Mouse (Mus musculus): ENCODE data around the gene Sf3b2. TPM values are rescaled to one million over a fixed set of nuclear protein-coding genes. Genes with fewer than 3 reads are reported as not detected.
"Not testable (repeated sequence)": the region's sequence is repeated elsewhere in the genome, so short reads cannot be mapped to it uniquely, and the experiment has no call there.

The Sf3b2 gene
- polyA plus RNA-seq, 1 experiment, result 140 TPM

GRCm38 (mm10) chr19:5274641-5275040 is 20.6 kb downstream of the Sf3b2 start:
- TF ChIP-seq CTCF (IDR thresholded peaks at IDR 0.05; ENCODE audit: borderline replicate concordance, insufficient read depth, low read length) (no peak), POLR2A (IDR thresholded peaks at IDR 0.05; ENCODE audit: low read depth, low read length) (no peak)
- Histone ChIP-seq H3K27ac (ENCODE audit: insufficient read depth, low read length) (no peak overlapping the region), H3K4me3 (ENCODE audit: insufficient read depth, low read length) (no peak overlapping the region), H3K4me1 (ENCODE audit: control insufficient read depth, insufficient read depth, low read length) (peaks cover 3% of the 10 kb centered on the region; the same call in 1 of the 2 replicates)

GRCm38 (mm10) chr19:5273916-5274315 is 21.3 kb downstream of the Sf3b2 start:
- Histone ChIP-seq H3K27ac (ENCODE audit: insufficient read depth, low read length) (no peak overlapping the region; the same call in 1 of the 2 replicates), H3K4me3 (ENCODE audit: insufficient read depth, low read length) (no peak overlapping the region), H3K4me1 (ENCODE audit: control insufficient read depth, insufficient read depth, low read length) (peaks cover 3% of the 10 kb centered on the region; the same call in 1 of the 2 replicates)
- TF ChIP-seq CTCF (IDR thresholded peaks at IDR 0.05; ENCODE audit: borderline replicate concordance, insufficient read depth, low read length) (no peak), POLR2A (IDR thresholded peaks at IDR 0.05; ENCODE audit: low read depth, low read length) (no peak)

- Histone ChIP-seq H3K27ac (ENCODE audit: insufficient read depth, low read length) (peak within 1 kb of the TSS; percentile 84), H3K4me1 (ENCODE audit: control insufficient read depth, insufficient read depth, low read length) (peaks cover 3% of the 10 kb centered on the region; the same call in 1 of the 2 replicates), H3K4me3 (ENCODE audit: insufficient read depth, low read length) (peak within 1 kb of the TSS; percentile 56)
- TF ChIP-seq POLR2A (IDR thresholded peaks at IDR 0.05; ENCODE audit: low read depth, low read length) (peak; percentile 80), CTCF (IDR thresholded peaks at IDR 0.05; ENCODE audit: borderline replicate concordance, insufficient read depth, low read length) (no peak)
These were observed 22.2 kb downstream of the Sf3b2 start, which contains the start of gene Pacs1 for GRCm38 (mm10) chr19:5272801-5273733. Gene Pacs1, minus strand, starts transcription at chr19:5273119.

- Histone ChIP-seq H3K4me1 (ENCODE audit: control insufficient read depth, insufficient read depth, low read length) (peaks cover 3% of the 10 kb centered on the region; the same call in 1 of the 2 replicates), H3K4me3 (ENCODE audit: insufficient read depth, low read length) (peak overlapping the region; percentile 56), H3K27ac (ENCODE audit: insufficient read depth, low read length) (no peak overlapping the region)
- TF ChIP-seq CTCF (IDR thresholded peaks at IDR 0.05; ENCODE audit: borderline replicate concordance, insufficient read depth, low read length), result no peak
- 0 out of 2 replicates have a peak, but pooled peaks have one; percentile 17 for TF ChIP-seq POLR2A (IDR thresholded peaks at IDR 0.05; ENCODE audit: low read depth, low read length)
These were observed 22.9 kb downstream of the Sf3b2 start for GRCm38 (mm10) chr19:5272326-5272795.

GRCm38 (mm10) chr19:5271430-5271829 is 23.8 kb downstream of the Sf3b2 start:
- Histone ChIP-seq H3K27ac (ENCODE audit: insufficient read depth, low read length) (no peak overlapping the region), H3K4me1 (ENCODE audit: control insufficient read depth, insufficient read depth, low read length) (peaks cover 3% of the 10 kb centered on the region; the same call in 1 of the 2 replicates), H3K4me3 (ENCODE audit: insufficient read depth, low read length) (no peak overlapping the region; the same call in 1 of the 2 replicates)
- TF ChIP-seq POLR2A (IDR thresholded peaks at IDR 0.05; ENCODE audit: low read depth, low read length) (no peak), CTCF (IDR thresholded peaks at IDR 0.05; ENCODE audit: borderline replicate concordance, insufficient read depth, low read length) (no peak)

GRCm38 (mm10) chr19:5269392-5269791 is 25.9 kb downstream of the Sf3b2 start:
- Histone ChIP-seq H3K4me1 (ENCODE audit: control insufficient read depth, insufficient read depth, low read length) (peaks cover 3% of the 10 kb centered on the region; the same call in 1 of the 2 replicates), H3K4me3 (ENCODE audit: insufficient read depth, low read length) (no peak overlapping the region), H3K27ac (ENCODE audit: insufficient read depth, low read length) (no peak overlapping the region)
- TF ChIP-seq POLR2A (IDR thresholded peaks at IDR 0.05; ENCODE audit: low read depth, low read length), result no peak

GRCm38 (mm10) chr19:5268875-5269274 is 26.4 kb downstream of the Sf3b2 start:
- peaks cover 3% of the 10 kb centered on the region; the same call in 1 of the 2 replicates for H3K4me1 ChIP-seq (ENCODE audit: control insufficient read depth, insufficient read depth, low read length)
- TF ChIP-seq CTCF (IDR thresholded peaks at IDR 0.05; ENCODE audit: borderline replicate concordance, insufficient read depth, low read length) (no peak), POLR2A (IDR thresholded peaks at IDR 0.05; ENCODE audit: low read depth, low read length) (no peak)
- no peak overlapping the region for H3K4me3 ChIP-seq (ENCODE audit: insufficient read depth, low read length)
- H3K27ac ChIP-seq (ENCODE audit: insufficient read depth, low read length), result no peak overlapping the region

GRCm38 (mm10) chr19:5268017-5268416 is 27.2 kb downstream of the Sf3b2 start:
- Histone ChIP-seq H3K27ac (ENCODE audit: insufficient read depth, low read length) (no peak overlapping the region), H3K4me3 (ENCODE audit: insufficient read depth, low read length) (no peak overlapping the region), H3K4me1 (ENCODE audit: control insufficient read depth, insufficient read depth, low read length) (peaks cover 3% of the 10 kb centered on the region; the same call in 1 of the 2 replicates)
- TF ChIP-seq CTCF (IDR thresholded peaks at IDR 0.05; ENCODE audit: borderline replicate concordance, insufficient read depth, low read length) (no peak), POLR2A (IDR thresholded peaks at IDR 0.05; ENCODE audit: low read depth, low read length) (no peak)

GRCm38 (mm10) chr19:5267015-5267414 is 28.2 kb downstream of the Sf3b2 start:
- Histone ChIP-seq H3K4me1 (ENCODE audit: control insufficient read depth, insufficient read depth, low read length) (peaks cover 3% of the 10 kb centered on the region; the same call in 1 of the 2 replicates), H3K27ac (ENCODE audit: insufficient read depth, low read length) (no peak overlapping the region), H3K4me3 (ENCODE audit: insufficient read depth, low read length) (no peak overlapping the region)
- TF ChIP-seq POLR2A (IDR thresholded peaks at IDR 0.05; ENCODE audit: low read depth, low read length), result no peak
- TF ChIP-seq CTCF (IDR thresholded peaks at IDR 0.05; ENCODE audit: borderline replicate concordance, insufficient read depth, low read length), result no peak

- TF ChIP-seq POLR2A (IDR thresholded peaks at IDR 0.05; ENCODE audit: low read depth, low read length), result no peak
- no peak for TF ChIP-seq CTCF (IDR thresholded peaks at IDR 0.05; ENCODE audit: borderline replicate concordance, insufficient read depth, low read length)
- H3K4me1 ChIP-seq (ENCODE audit: control insufficient read depth, insufficient read depth, low read length), result no peaks in the 10 kb centered on the region
- H3K4me3 ChIP-seq (ENCODE audit: insufficient read depth, low read length), result no peak overlapping the region
- H3K27ac ChIP-seq (ENCODE audit: insufficient read depth, low read length), result no peak overlapping the region
These were observed 38.1 kb downstream of the Sf3b2 start for GRCm38 (mm10) chr19:5257140-5257539.

GRCm38 (mm10) chr19:5236981-5237380 is 58.3 kb downstream of the Sf3b2 start:
- not testable (repeated sequence) for H3K27ac ChIP-seq (ENCODE audit: insufficient read depth, low read length); H3K4me3 ChIP-seq (ENCODE audit: insufficient read depth, low read length); H3K4me1 ChIP-seq (ENCODE audit: control insufficient read depth, insufficient read depth, low read length)
